Mouse (Mus musculus) lung, postnatal 4 days (tissue): ENCODE measurements around the gene Ttc12.
A peak's percentile ranks its signal among the peaks of the same experiment; 100 is the strongest.

ENCODE experiments used
- DNase-seq, 2 experiments: peaks; one replicate each; pipeline ENCODE4 v3.0.0; 2021

The Ttc12 gene

DNA sequence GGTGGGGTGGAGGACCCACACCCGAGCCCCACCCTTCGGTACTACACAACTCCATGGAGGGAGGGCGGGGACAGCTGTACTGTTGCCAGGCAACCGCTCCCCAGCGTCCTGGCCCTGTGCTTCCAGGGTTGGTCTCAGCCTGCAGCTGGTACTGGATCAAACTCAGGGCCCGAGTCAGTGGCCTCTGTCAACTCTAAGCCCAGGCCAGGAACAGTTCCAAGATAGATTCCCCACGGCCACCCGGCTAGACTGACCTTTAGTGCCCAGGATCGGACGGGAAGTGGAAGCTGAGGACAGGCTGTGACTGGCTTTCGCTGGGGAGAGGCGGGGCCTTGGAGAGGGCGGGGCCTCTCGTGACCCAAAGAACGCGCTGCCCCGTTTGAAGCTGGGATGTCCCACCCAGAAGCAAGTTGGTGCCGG, at the start of gene Ttc12:
TSS of gene Ttc12 (minus strand) at position 334 of the 420 bp plus-strand sequence.
- DNase-seq, result peak; percentile 90 to 93

- no peak for DNase-seq
Measured at GRCm38 (mm10) chr9:49534958-49535357, 48.9 kb upstream of the Ttc12 start.

- no peak for DNase-seq
Measured at GRCm38 (mm10) chr9:49533912-49534491, 48.0 kb upstream of the Ttc12 start.

- DNase-seq, result no peak
Measured at GRCm38 (mm10) chr9:49533455-49533854, 47.4 kb upstream of the Ttc12 start.

- no peak for DNase-seq
Measured at GRCm38 (mm10) chr9:49531833-49532232, 45.8 kb upstream of the Ttc12 start.

DNA sequence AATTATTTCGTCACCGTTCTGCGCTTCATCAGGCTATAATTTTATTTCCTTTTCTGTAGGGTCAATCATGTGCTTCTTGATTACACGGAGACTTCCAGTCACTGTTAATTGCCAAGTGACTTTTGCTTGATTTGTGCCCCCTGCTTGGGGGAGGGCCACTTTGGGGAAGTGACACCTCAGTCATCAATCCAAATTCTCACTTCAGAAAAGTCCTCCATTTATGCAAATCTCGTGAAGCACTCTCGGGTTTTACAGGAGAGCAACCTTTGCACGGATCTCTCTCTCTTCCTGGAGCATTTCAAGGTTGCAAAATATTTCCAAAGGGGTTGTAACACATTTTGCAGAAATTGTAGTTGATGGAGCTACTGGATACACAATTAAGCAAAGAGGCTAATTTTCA, 45.2 kb upstream of the Ttc12 start:
- no peak for DNase-seq

DNA sequence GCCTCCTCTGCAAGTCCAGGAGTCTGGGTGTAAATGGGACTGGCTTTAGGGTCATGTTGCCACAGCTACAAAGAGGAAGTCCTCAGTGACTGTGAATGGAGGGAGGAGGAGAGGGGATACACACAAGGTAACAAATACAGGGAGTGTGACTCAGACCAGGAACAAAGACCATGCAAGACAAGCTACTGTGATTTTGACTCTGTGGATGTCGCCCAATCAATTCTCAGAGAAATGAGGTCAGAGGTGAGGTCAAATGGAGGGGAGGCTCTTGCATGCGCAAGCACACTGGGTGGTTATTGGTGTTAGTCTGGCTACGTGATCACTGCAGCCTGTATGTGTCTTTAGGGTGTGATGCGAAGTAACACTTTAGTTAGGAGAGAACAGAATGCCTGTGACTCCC, 44.7 kb upstream of the Ttc12 start:
- DNase-seq, result no peak

DNA sequence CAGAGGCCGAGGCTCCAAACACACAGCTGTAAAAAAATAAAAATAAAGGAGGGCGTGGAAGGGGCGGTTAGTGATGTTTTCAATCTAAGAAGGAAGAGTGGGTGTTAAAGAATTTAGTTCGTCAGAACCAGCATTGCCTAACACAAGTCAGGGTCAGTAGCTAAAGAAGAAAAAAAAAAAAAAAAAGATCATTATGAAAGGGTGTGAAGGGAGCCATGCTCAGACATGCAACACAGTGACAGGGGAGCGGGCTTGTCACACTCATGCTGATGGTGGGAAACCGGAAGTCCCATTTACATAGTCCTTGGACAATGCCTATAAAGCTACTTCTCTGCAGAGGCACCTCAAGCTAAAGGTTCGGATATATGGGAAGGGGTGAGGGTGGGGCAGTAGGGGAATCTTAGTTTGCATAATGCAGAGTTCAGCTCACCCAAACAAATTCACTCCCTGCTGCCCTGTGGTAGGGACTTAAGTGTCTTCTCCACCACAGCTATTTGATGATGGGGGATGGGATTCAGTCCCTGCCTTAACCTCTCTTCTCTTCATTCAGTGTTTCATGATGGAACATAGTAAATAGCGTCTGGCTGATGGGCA, 43.4 kb upstream of the Ttc12 start:
- DNase-seq, result no peak

- DNase-seq, result peak in 1 of 2 experiments; percentile 13
Measured at GRCm38 (mm10) chr9:49528943-49529342, 42.9 kb upstream of the Ttc12 start.

DNA sequence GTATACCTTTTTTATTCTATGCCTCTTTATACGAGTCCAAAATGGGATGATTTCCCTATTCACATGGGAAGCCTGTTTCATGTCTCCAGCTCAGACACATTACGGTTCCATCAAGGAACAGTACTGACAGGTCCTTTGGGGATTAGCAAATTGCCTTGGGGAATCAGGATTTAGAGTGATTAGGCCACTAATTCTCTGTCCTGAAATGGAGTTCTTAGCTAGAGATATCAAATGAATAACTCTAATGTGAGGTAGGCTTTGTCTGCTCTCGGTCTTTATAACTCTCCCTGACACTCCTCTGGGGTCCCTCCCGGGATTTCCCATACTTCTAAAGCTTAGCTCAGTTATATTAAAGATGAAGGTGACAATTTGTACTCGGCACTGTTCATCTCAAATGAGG, 42.0 kb upstream of the Ttc12 start:
- no peak for DNase-seq

GRCm38 (mm10) chr9:49527340-49527739, 41.3 kb upstream of the Ttc12 start:
- no peak for DNase-seq

DNA sequence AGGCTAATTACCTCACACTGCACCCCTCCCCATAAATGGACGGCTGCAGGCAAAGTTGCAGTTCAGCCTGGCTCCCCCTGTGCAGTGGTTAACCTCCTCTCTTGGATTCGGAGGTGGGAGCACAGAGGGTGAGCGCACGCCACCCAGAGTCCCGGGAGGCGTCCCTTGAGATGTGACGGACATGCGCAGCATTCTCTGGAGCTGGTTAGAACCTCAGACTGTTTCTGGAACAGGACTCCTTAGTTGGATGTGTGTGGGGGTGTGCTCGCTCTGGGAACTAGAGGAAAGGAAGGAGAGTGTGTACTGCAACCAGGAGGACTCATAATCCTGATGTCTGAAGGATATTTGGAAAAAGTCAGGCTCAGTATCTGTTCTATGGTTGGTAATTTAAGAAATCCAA, 38.7 kb upstream of the Ttc12 start:
- no peak for DNase-seq

DNA sequence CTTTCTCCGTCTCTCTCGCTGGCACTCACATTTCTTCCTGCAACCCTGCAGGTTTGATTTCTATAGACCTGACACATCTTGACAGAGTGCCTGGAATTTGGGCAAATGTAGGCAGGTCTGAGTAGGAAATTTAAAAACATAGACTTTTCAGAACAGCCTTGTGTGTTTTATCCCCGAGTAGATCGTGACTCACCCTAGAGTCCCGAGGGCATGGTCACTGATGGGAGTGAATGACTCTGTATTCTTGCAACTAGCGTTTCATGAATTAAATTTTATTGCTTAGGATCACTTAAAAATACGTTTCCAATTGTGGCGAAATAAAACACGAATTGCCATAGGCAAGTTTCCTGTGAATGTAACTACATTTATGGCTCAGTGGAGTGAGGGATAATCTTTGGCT, 37.9 kb upstream of the Ttc12 start:
- DNase-seq, result no peak

DNA sequence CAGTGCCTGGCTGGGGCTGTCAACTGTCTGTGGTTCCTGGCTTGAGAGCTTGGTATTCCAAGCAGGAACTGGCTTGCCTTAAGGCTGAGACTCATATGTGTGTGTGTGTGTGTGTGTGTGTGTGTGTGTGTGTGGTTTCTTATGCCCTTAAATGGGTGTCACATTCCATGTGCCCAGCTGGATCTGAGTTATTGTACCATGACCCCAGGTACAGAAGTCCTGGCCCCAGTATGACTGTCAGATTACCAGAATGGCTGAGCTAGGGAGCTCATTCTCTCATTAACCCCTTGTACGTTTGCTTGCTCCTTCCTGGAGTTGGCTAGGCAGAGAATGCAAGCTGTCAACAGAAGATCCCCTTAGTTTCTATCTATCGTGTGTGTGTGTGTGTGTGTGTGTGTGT, 28.3 kb upstream of the Ttc12 start:
- DNase-seq, result no peak

- DNase-seq, result no peak
Measured at GRCm38 (mm10) chr9:49510666-49511065, 24.6 kb upstream of the Ttc12 start.

- no peak for DNase-seq
Measured at GRCm38 (mm10) chr9:49509628-49510027, 23.6 kb upstream of the Ttc12 start.

DNA sequence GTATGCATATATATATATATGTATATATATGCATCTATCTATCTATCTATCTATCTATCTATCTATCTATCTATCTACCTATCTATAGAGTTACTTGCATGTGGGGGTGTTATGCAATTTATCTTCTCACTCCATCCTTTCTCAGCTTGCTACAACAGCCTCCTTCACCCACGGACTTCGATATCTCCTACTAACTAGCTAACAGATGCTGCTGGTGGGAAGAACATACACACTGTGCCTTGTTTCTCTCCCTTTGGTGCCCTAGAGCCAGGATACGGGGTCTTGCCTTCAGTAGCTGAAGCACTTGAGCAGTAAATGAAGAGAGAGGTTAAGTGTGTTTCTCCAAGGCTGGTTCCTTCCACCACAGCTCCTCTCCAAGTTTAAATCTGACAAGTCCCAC, 23.1 kb upstream of the Ttc12 start:
- no peak for DNase-seq

GRCm38 (mm10) chr9:49507829-49508585, 22.0 kb upstream of the Ttc12 start:
- no peak for DNase-seq

DNA sequence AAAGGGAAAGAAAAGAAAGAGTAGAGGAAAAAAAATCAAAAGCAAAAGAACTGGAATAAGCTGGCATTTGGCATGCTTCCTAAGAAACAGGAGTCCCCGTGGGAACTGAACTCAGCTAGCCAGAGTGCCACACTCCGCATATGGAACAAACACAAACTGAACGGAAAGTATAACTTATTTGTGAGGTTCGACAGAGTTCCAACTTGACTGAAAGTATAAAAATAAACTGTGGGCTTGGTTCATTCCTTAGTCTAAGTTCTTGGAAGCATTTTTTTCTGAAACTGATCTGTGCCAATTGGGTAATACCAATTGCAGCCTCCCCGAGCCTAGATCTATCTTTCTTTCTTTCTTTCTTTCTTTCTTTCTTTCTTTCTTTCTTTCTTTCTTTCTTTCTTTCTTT, 18.6 kb upstream of the Ttc12 start:
- no peak for DNase-seq

DNA sequence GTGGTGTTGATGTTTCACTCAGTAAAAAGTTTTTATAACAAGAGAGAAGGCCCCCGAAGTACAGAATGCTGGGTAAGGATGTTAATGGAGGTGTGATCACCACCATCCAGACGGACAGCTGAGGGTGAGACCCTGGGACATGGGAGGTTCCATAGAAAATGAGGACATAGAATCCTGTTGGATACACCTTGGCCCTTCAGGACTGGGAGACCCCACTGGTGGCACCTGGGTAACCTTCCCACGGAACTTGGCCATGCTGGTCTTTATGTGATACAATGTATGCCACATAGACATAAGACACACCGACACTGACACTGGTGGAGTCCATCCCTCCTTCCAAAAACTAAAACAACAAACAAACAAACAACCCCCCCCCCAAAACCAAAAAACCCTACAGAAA, 16.2 kb upstream of the Ttc12 start:
- DNase-seq, result peak in 1 of 2 experiments; percentile 4

DNA sequence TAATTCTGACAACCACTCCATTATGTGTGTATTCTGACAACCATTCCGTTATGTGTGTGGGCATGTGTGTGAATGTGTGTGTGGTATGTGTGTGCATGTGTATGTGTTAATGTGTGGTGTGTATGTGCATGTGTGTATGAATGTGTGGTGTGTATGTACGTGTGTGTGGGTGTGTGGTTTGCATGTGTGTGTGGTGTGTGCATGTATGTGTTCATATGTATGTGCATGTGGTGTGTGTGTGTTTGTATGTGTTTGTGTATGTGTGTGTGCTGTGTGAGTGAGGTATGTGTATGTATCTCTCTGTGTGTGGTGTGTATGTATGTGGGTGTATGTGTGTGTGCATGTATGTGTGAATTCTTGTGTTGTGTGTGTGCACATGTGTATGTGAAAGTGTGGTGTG, 13.9 kb upstream of the Ttc12 start:
- peak in 1 of 2 experiments; percentile 0 for DNase-seq

GRCm38 (mm10) chr9:49493979-49494649, 8.1 kb upstream of the Ttc12 start:
- DNase-seq, result peak; percentile 45 to 67

- DNase-seq, result no peak
Measured at GRCm38 (mm10) chr9:49490609-49491008, 4.6 kb upstream of the Ttc12 start.
